Comparison of ENCODE assay signal across 12 mouse cellular contexts in the genomic region with DNA sequence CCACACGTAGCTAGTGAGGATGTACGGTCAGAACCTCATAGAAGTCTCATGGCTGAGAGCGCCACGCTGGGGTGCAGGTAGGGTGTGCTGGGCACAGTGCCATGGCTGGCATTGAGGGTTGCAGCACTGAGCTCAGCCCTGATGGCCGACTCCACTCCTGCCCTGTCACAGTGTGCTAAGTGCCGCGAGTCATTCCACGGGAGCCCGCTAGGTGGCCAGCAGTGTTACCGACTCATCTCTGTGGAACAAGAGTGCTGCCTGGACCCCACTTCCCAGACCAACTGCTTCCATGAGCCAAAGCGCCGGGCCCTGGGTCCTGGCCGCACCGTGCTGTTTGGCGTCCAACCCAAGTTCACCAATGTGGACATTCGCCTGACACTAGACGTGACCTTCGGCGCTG. TPM values are rescaled to one million over a fixed set of nuclear protein-coding genes. Genes with fewer than 3 reads are reported as not detected.
DNase-seq lines count a peak whose midpoint lies in the region; ATAC-seq and TF ChIP-seq lines count a peak whose summit lies in the region.
"Had no signal": no experiment of that assay in that cellular context is flagged by ENCODE, and none has a peak within 500 bp of the region (broad histone marks: within the 10 kb centered on the region; RNA-seq: fewer than 3 reads in every experiment).

No protein-coding gene starts in this region.

- H3K4me1 ChIP-seq in intestine, postnatal 0 days (replicated peaks; ENCODE audit: control insufficient read depth, insufficient read depth, low read length), result no peaks in the 10 kb centered on the region
- H3K4me1 ChIP-seq in intestine, embryonic 15.5 days (replicated peaks), result peaks cover 4% of the 10 kb centered on the region; the same call in 1 of the 2 replicates
- H3K4me1 ChIP-seq in E14TG2a.4 (replicated peaks; ENCODE audit: low read depth, low read length), result peaks cover 73% of the 10 kb centered on the region

- H3K4me3 ChIP-seq in intestine, postnatal 0 days (ENCODE audit: low read depth, low read length), result no peak overlapping the region
- H3K4me3 ChIP-seq in intestine, embryonic 15.5 days (replicated peaks), result no peak overlapping the region
- H3K4me3 ChIP-seq in E14TG2a.4 (replicated peaks; ENCODE audit: low read length), result peak overlapping the region; percentile 52
- H3K4me3 ChIP-seq: limb, embryonic 12.5 days had no signal

- no peak overlapping the region for H3K4me2 ChIP-seq in intestine, postnatal 0 days (replicated peaks; ENCODE audit: low read depth)
- H3K4me2 ChIP-seq in intestine, embryonic 15.5 days (replicated peaks), result no peak overlapping the region
- H3K4me2 ChIP-seq: limb, embryonic 12.5 days had no signal

- 86% methylated on average over 19 of the region's 19 CpGs for WGBS in intestine, postnatal 0 days
- 83% methylated on average over 19 of the region's 19 CpGs for WGBS in intestine, embryonic 15.5 days

- ATAC-seq in intestine, postnatal 0 days, result no peak
- ATAC-seq in intestine, embryonic 15.5 days, result no peak
- ATAC-seq in erythroblast, adult 5-6 weeks (replicated peaks; ENCODE audit: low FRiP score, poor library complexity, severe bottlenecking), result 0 out of 2 replicates have a peak, but pooled peaks have one; percentile 42
- ATAC-seq: hindbrain, embryonic 16.5 days had no signal

- no peak overlapping the region for H3K9ac ChIP-seq in intestine, postnatal 0 days (ENCODE audit: low read depth, low read length)
- no peak overlapping the region for H3K9ac ChIP-seq in intestine, embryonic 15.5 days
- H3K9ac ChIP-seq: limb, embryonic 12.5 days had no signal

- TF ChIP-seq CTCF in intestine, postnatal 0 days (IDR thresholded peaks at IDR 0.05; ENCODE audit: low read depth), result peak; percentile 56
- peak; percentile 49 for TF ChIP-seq CTCF in E14TG2a.4 (conservative IDR thresholded peaks at IDR 0.05; ENCODE audit: low read length)

- H3K27ac ChIP-seq in intestine, postnatal 0 days (ENCODE audit: low read depth, low read length), result no peak overlapping the region
- no peak overlapping the region for H3K27ac ChIP-seq in intestine, embryonic 15.5 days
- H3K27ac ChIP-seq: limb, embryonic 12.5 days had no signal

- H3K36me3 ChIP-seq in intestine, postnatal 0 days (ENCODE audit: control insufficient read depth, insufficient read depth), result peaks cover 33% of the 10 kb centered on the region
- H3K36me3 ChIP-seq in intestine, embryonic 15.5 days, result peaks cover 9% of the 10 kb centered on the region
- peaks cover 51% of the 10 kb centered on the region for H3K36me3 ChIP-seq in E14TG2a.4 (ENCODE audit: insufficient read depth, low read length)

- no peaks in the 10 kb centered on the region for H3K9me3 ChIP-seq in intestine, postnatal 0 days (ENCODE audit: control insufficient read depth)
- no peaks in the 10 kb centered on the region for H3K9me3 ChIP-seq in intestine, embryonic 15.5 days
- H3K9me3 ChIP-seq in E14TG2a.4 (ENCODE audit: low read length), result no peaks in the 10 kb centered on the region
- H3K9me3 ChIP-seq: limb, embryonic 12.5 days had no signal

- peak; percentile 72 for DNase-seq in adrenal gland, postnatal 14 days
- no peak for DNase-seq in right cerebral cortex, postnatal 10 days (ENCODE audit: low spot score in 2 of 2)
- no peak for DNase-seq in layer of hippocampus, postnatal 14 days (ENCODE audit: low spot score in 2 of 2)
- DNase-seq in layer of hippocampus, postnatal 25 days (ENCODE audit: extremely low spot score in 1 of 2, low spot score in 1 of 2), result no peak
- DNase-seq: gastrocnemius, postnatal 36 days; right cerebral cortex, postnatal 4 days had no signal

- H3K27me3 ChIP-seq in intestine, postnatal 0 days (replicated peaks; ENCODE audit: control insufficient read depth, insufficient read depth, low read length), result peaks cover 13% of the 10 kb centered on the region
- H3K27me3 ChIP-seq in intestine, embryonic 15.5 days (replicated peaks), result peaks cover 22% of the 10 kb centered on the region
- peaks cover 19% of the 10 kb centered on the region for H3K27me3 ChIP-seq in E14TG2a.4 (ENCODE audit: insufficient read depth, low read length)

RNA-seq across cellular contexts. Expression of a gene that starts 6.4 kb away (rescaled TPM):
- 0.33 TPM in 1 of 2 replicates, not detected in the other for polyA plus RNA-seq in intestine, postnatal 0 days (2015; fragmentation: Nextera tagmentation; extraction: Ambion mirVana)
- 0.47 and 0.63 TPM in 2 replicates for polyA plus RNA-seq in intestine, embryonic 15.5 days (2015; fragmentation: Nextera tagmentation; extraction: Ambion mirVana)
- total RNA-seq in adrenal gland, postnatal 14 days (2021), result not detected in 2 replicates
- not detected in 2 replicates for total RNA-seq in erythroblast, adult 5-6 weeks (2015; ENCODE audit: low replicate concordance)
- total RNA-seq in erythroblast, adult 5-6 weeks (2017; ENCODE audit: low replicate concordance), result not detected in 2 replicates
- total RNA-seq in layer of hippocampus, postnatal 14 days (2021), result not detected
- total RNA-seq in layer of hippocampus, postnatal 25 days (2021), result not detected
- total RNA-seq: gastrocnemius, postnatal 36 days had no signal
- polyA plus RNA-seq: limb, embryonic 12.5 days had no signal

RNA-seq across cellular contexts. Expression of a gene that starts 35.4 kb away (rescaled TPM):
- 15.0 and 17.5 TPM in 2 replicates for polyA plus RNA-seq in intestine, postnatal 0 days (2015; fragmentation: Nextera tagmentation; extraction: Ambion mirVana)
- polyA plus RNA-seq in intestine, embryonic 15.5 days (2015; fragmentation: Nextera tagmentation; extraction: Ambion mirVana), result 7.0 and 8.8 TPM in 2 replicates
- 400 and 439 TPM in 2 replicates for total RNA-seq in adrenal gland, postnatal 14 days (2021)
- total RNA-seq in erythroblast, adult 5-6 weeks (2015; ENCODE audit: low replicate concordance), result 2.5 and 11.3 TPM in 2 replicates
- total RNA-seq in erythroblast, adult 5-6 weeks (2017; ENCODE audit: low replicate concordance), result 4.5 and 6.7 TPM in 2 replicates
- 1 to 10 TPM; 7.3 to 8.3 TPM for total RNA-seq in layer of hippocampus, postnatal 14 days (2021)
- total RNA-seq in layer of hippocampus, postnatal 25 days (2021), result 1 to 10 TPM; 7.0 to 7.8 TPM

RNA-seq across cellular contexts. Expression of a gene that starts 46.2 kb away (rescaled TPM):
- 3.4 and 3.8 TPM in 2 replicates for polyA plus RNA-seq in intestine, postnatal 0 days (2015; fragmentation: Nextera tagmentation; extraction: Ambion mirVana)
- polyA plus RNA-seq in intestine, embryonic 15.5 days (2015; fragmentation: Nextera tagmentation; extraction: Ambion mirVana), result 8.1 and 9.2 TPM in 2 replicates
- 39.1 and 39.7 TPM in 2 replicates for total RNA-seq in adrenal gland, postnatal 14 days (2021)
- 0.19 and 0.42 TPM in 2 replicates for total RNA-seq in erythroblast, adult 5-6 weeks (2015; ENCODE audit: low replicate concordance)
- 0.14 TPM in 1 of 2 replicates, not detected in the other for total RNA-seq in erythroblast, adult 5-6 weeks (2017; ENCODE audit: low replicate concordance)
- total RNA-seq in layer of hippocampus, postnatal 14 days (2021), result 10 to 100 TPM; 86.7 to 87.9 TPM
- total RNA-seq in layer of hippocampus, postnatal 25 days (2021), result 10 to 100 TPM; 93.9 to 98.8 TPM

RNA-seq across cellular contexts. Expression of a gene that starts 49.5 kb away (rescaled TPM):
- polyA plus RNA-seq in intestine, postnatal 0 days (2015; fragmentation: Nextera tagmentation; extraction: Ambion mirVana), result 0.16 TPM in 1 of 2 replicates, not detected in the other
- polyA plus RNA-seq in intestine, embryonic 15.5 days (2015; fragmentation: Nextera tagmentation; extraction: Ambion mirVana), result 0.45 TPM in 1 of 2 replicates, not detected in the other
- 0.53 TPM in 1 of 2 replicates, not detected in the other for total RNA-seq in adrenal gland, postnatal 14 days (2021)
- total RNA-seq in erythroblast, adult 5-6 weeks (2015; ENCODE audit: low replicate concordance), result not detected in 2 replicates
- not detected in 2 replicates for total RNA-seq in erythroblast, adult 5-6 weeks (2017; ENCODE audit: low replicate concordance)
- total RNA-seq in layer of hippocampus, postnatal 14 days (2021), result not detected
- total RNA-seq in layer of hippocampus, postnatal 25 days (2021), result not detected
- total RNA-seq: gastrocnemius, postnatal 36 days had no signal

RNA-seq across cellular contexts. Expression of a gene that starts 57.2 kb away (rescaled TPM):
- polyA plus RNA-seq in intestine, postnatal 0 days (2015; fragmentation: Nextera tagmentation; extraction: Ambion mirVana), result 0.69 and 0.92 TPM in 2 replicates
- 1.2 and 1.3 TPM in 2 replicates for polyA plus RNA-seq in intestine, embryonic 15.5 days (2015; fragmentation: Nextera tagmentation; extraction: Ambion mirVana)
- total RNA-seq in adrenal gland, postnatal 14 days (2021), result 1.4 and 3.2 TPM in 2 replicates
- total RNA-seq in erythroblast, adult 5-6 weeks (2015; ENCODE audit: low replicate concordance), result not detected in 2 replicates
- total RNA-seq in erythroblast, adult 5-6 weeks (2017; ENCODE audit: low replicate concordance), result not detected in 2 replicates
- 10 to 100 TPM; 43.2 to 46.9 TPM for total RNA-seq in layer of hippocampus, postnatal 14 days (2021)
- total RNA-seq in layer of hippocampus, postnatal 25 days (2021), result 10 to 100 TPM; 26.0 to 28.1 TPM
- total RNA-seq: gastrocnemius, postnatal 36 days had no signal

Comparison
In these comparisons a context has a peak if more than half of its experiments do, and no peak if none do; other contexts are left out.
1. RNA of a gene that starts 35.4 kb away (total RNA-seq): 400 to 439 TPM in adrenal gland, postnatal 14 days; 2.5 to 11.3 TPM in erythroblast, adult 5-6 weeks, 7.3 to 8.3 TPM in layer of hippocampus, postnatal 14 days and 7.0 to 7.8 TPM in layer of hippocampus, postnatal 25 days; every median in the first group is over 10 times any median in the second.
2. RNA of a gene that starts 46.2 kb away (total RNA-seq): 93.9 to 98.8 TPM in layer of hippocampus, postnatal 25 days, 86.7 to 87.9 TPM in layer of hippocampus, postnatal 14 days and 39.1 to 39.7 TPM in adrenal gland, postnatal 14 days; 0.14 to 0.42 TPM in erythroblast, adult 5-6 weeks; every median in the first group is over 10 times any median in the second.